Mouse (Mus musculus) ES-Bruce4 (cell line): ENCODE results near the gene Ccng1. TPM values are rescaled to one million over a fixed set of nuclear protein-coding genes. Genes with fewer than 3 reads are reported as not detected.

ENCODE experiments used
- polyA plus RNA-seq: library from polyadenylated mRNA; stranded (reverse); fragments of >200 nt; gene quantifications from 2 replicates; pipeline ENCODE4 v1.2.4, GENCODE M21; 2011; ENCODE audit warnings: low read depth; ENCODE audit not compliant: missing spikeins, insufficient read depth, insufficient read length

Gene Ccng1
- polyA plus RNA-seq, 1 experiment = 327 TPM

Other genes starting within 250 kb of the Ccng1 start
- 60.9 and 67.3 TPM in 2 replicates for gene Mat2b, start 60.1 kb downstream of the Ccng1 start, polyA plus RNA-seq
- gene Hmmr, start 21.9 kb downstream of the Ccng1 start, polyA plus RNA-seq = 166 and 182 TPM in 2 replicates
- gene Nudcd2, start 21.6 kb downstream of the Ccng1 start, polyA plus RNA-seq = 194 and 199 TPM in 2 replicates